Mouse (Mus musculus) limb, embryonic 13.5 days (tissue): ENCODE results near the gene Spata13. TPM values are rescaled to one million over a fixed set of nuclear protein-coding genes. Genes with fewer than 3 reads are reported as not detected.

Experiments used
- ATAC-seq: fragments of 200-750 bp; cut with Nextera tagmentation; 2 replicates; pipeline ENCODE4 v1.8.0; 2017; ENCODE audit warnings: low read depth, moderate number of reproducible peaks, moderate TSS enrichment; ENCODE audit not compliant: low FRiP score
- H3K27ac ChIP-seq: fragments of 300-500 bp; sonication (generic); 2 replicates; pipeline ENCODE4 v1.5.1; 2015; ENCODE audit warnings: inconsistent platforms, mild to moderate bottlenecking, moderate library complexity
- H3K27me3 ChIP-seq: fragments of 300-500 bp; sonication (generic); 2 replicates; pipeline ENCODE4 v1.6.1; 2015; ENCODE audit warnings: mild to moderate bottlenecking, inconsistent platforms
- H3K36me3 ChIP-seq: fragments of 300-500 bp; sonication (generic); 2 replicates; pipeline ENCODE4 v1.6.1; 2015; ENCODE audit warnings: inconsistent platforms, mild to moderate bottlenecking, moderate library complexity
- H3K4me1 ChIP-seq: fragments of 300-500 bp; sonication (generic); 2 replicates; pipeline ENCODE4 v1.6.1; 2015; ENCODE audit warnings: inconsistent platforms
- H3K4me2 ChIP-seq: fragments of 300-500 bp; sonication (generic); replicated peaks from 2 replicates; pipeline ENCODE4 v1.6.1; 2015; ENCODE audit warnings: inconsistent platforms, mild to moderate bottlenecking, moderate library complexity
- H3K4me3 ChIP-seq: fragments of 300-500 bp; sonication (generic); 2 replicates; pipeline ENCODE4 v1.5.1; 2015; ENCODE audit warnings: moderate library complexity, mild to moderate bottlenecking, inconsistent platforms
- H3K9ac ChIP-seq: fragments of 300-500 bp; sonication (generic); 2 replicates; pipeline ENCODE4 v1.6.1; 2015; ENCODE audit warnings: mild to moderate bottlenecking, inconsistent platforms
- H3K9me3 ChIP-seq: fragments of 300-500 bp; sonication (generic); 2 replicates; pipeline ENCODE4 v1.6.1; 2016; ENCODE audit warnings: inconsistent platforms
- WGBS: fragments of 180-500 bp; shearing (Covaris S2); methylation state at CpG from one replicate; pipeline ENCODE4 v1.1.7; 2015; 5-methylcytosine and 5-hydroxymethylcytosine counted together
- polyA plus RNA-seq: library from polyadenylated mRNA; unstranded; fragments of >200 nt; fragmentation: Nextera tagmentation; extraction: Ambion mirVana; gene quantifications from 2 replicates; pipeline ENCODE4 v1.2.1, GENCODE M21; 2015

The Spata13 gene
- polyA plus RNA-seq, 1 experiment from 2014 or later, result 10.2 TPM

- peaks cover 5% of the 10 kb centered on the region for H3K4me1 ChIP-seq
- no peak overlapping the region for H3K9ac ChIP-seq
- 46% methylated on average over 7 of the region's 7 CpGs for WGBS
- no peak overlapping the region for H3K4me3 ChIP-seq
- no peak overlapping the region for H3K27ac ChIP-seq
- H3K36me3 ChIP-seq, result no peaks in the 10 kb centered on the region
- no peak for ATAC-seq
- H3K27me3 ChIP-seq, result peaks cover 19% of the 10 kb centered on the region
- H3K9me3 ChIP-seq, result no peaks in the 10 kb centered on the region
- H3K4me2 ChIP-seq, result no peak overlapping the region
Measured at GRCm38 (mm10) chr14:60782121-60782656, 148.4 kb downstream of the Spata13 start.

- no peak overlapping the region for H3K9ac ChIP-seq
- no peak overlapping the region for H3K4me2 ChIP-seq
- peaks cover 19% of the 10 kb centered on the region for H3K27me3 ChIP-seq
- no peak overlapping the region for H3K4me3 ChIP-seq
- peaks cover 5% of the 10 kb centered on the region for H3K4me1 ChIP-seq
- H3K36me3 ChIP-seq, result peaks cover 6% of the 10 kb centered on the region
- no peak for ATAC-seq
- 51% methylated on average over 8 of the region's 8 CpGs for WGBS
- H3K9me3 ChIP-seq, result no peaks in the 10 kb centered on the region
- H3K27ac ChIP-seq, result no peak overlapping the region
Measured at GRCm38 (mm10) chr14:60783196-60783595, 149.4 kb downstream of the Spata13 start.

- no peaks in the 10 kb centered on the region for H3K9me3 ChIP-seq
- WGBS, result under 1% methylated on average over 61 of the region's 61 CpGs
- peaks cover 18% of the 10 kb centered on the region for H3K36me3 ChIP-seq
- peak; percentile 92 for ATAC-seq
- H3K27me3 ChIP-seq, result peaks cover 19% of the 10 kb centered on the region
- peak within 1 kb of the TSS; percentile 70 for H3K9ac ChIP-seq
- H3K4me3 ChIP-seq, result peak within 1 kb of the TSS; percentile 75
- H3K4me2 ChIP-seq, result peak within 1 kb of the TSS; percentile 80
- peaks cover 5% of the 10 kb centered on the region for H3K4me1 ChIP-seq
- H3K27ac ChIP-seq, result no peak within 1 kb of the TSS
Measured at GRCm38 (mm10) chr14:60784427-60785315, 150.9 kb downstream of the Spata13 start, which contains the start of gene Mipep. Gene Mipep, plus strand, starts transcription at chr14:60784573.

GRCm38 (mm10) chr14:60790103-60790502, 156.3 kb downstream of the Spata13 start:
- H3K36me3 ChIP-seq, result peaks cover 39% of the 10 kb centered on the region
- peaks cover 3% of the 10 kb centered on the region for H3K4me1 ChIP-seq
- no peaks in the 10 kb centered on the region for H3K27me3 ChIP-seq
- no peaks in the 10 kb centered on the region for H3K9me3 ChIP-seq
- H3K9ac ChIP-seq, result no peak overlapping the region
- H3K4me2 ChIP-seq, result no peak overlapping the region
- no peak overlapping the region for H3K27ac ChIP-seq
- no peak for ATAC-seq
- no peak overlapping the region for H3K4me3 ChIP-seq
- WGBS, result 41% methylated on average over 3 of the region's 3 CpGs

GRCm38 (mm10) chr14:60796600-60797322, 163.0 kb downstream of the Spata13 start:
- H3K9ac ChIP-seq, result no peak overlapping the region
- no peak overlapping the region for H3K4me2 ChIP-seq
- no peaks in the 10 kb centered on the region for H3K27me3 ChIP-seq
- H3K4me3 ChIP-seq, result no peak overlapping the region
- H3K36me3 ChIP-seq, result peaks cover 38% of the 10 kb centered on the region
- H3K4me1 ChIP-seq, result 0 out of 2 replicates have a peak, but pooled peaks cover 3% of the 10 kb centered on the region
- ATAC-seq, result no peak
- H3K9me3 ChIP-seq, result no peaks in the 10 kb centered on the region
- whole genome bisulfite sequencing, result 86% methylated on average over 4 of the region's 4 CpGs
- no peak overlapping the region for H3K27ac ChIP-seq

- H3K9ac ChIP-seq, result no peak overlapping the region
- ATAC-seq, result no peak
- H3K4me3 ChIP-seq, result no peak overlapping the region
- peaks cover 42% of the 10 kb centered on the region for H3K36me3 ChIP-seq
- no peaks in the 10 kb centered on the region for H3K9me3 ChIP-seq
- H3K27me3 ChIP-seq, result no peaks in the 10 kb centered on the region
- no peak overlapping the region for H3K27ac ChIP-seq
- 94% methylated on average over 5 of the region's 5 CpGs for WGBS
- H3K4me1 ChIP-seq, result 0 out of 2 replicates have a peak, but pooled peaks cover 3% of the 10 kb centered on the region
- H3K4me2 ChIP-seq, result no peak overlapping the region
Measured at GRCm38 (mm10) chr14:60797596-60797995, 163.8 kb downstream of the Spata13 start.

- Histone ChIP-seq H3K4me3 (no peak overlapping the region), H3K36me3 (peaks cover 52% of the 10 kb centered on the region), H3K9me3 (no peaks in the 10 kb centered on the region), H3K27ac (no peak overlapping the region), H3K9ac (no peak overlapping the region), H3K4me1 (0 out of 2 replicates have a peak, but pooled peaks cover 3% of the 10 kb centered on the region), H3K27me3 (no peaks in the 10 kb centered on the region), H3K4me2 (no peak overlapping the region)
- ATAC-seq, result no peak
- WGBS, result 87% methylated on average over 4 of the region's 4 CpGs
Measured at GRCm38 (mm10) chr14:60798721-60799120, 164.9 kb downstream of the Spata13 start.

- H3K9ac ChIP-seq, result no peak overlapping the region
- H3K4me2 ChIP-seq, result no peak overlapping the region
- 49% methylated on average over 9 of the region's 9 CpGs for whole genome bisulfite sequencing
- no peak overlapping the region for H3K4me3 ChIP-seq
- no peaks in the 10 kb centered on the region for H3K27me3 ChIP-seq
- H3K4me1 ChIP-seq, result 0 out of 2 replicates have a peak, but pooled peaks cover 3% of the 10 kb centered on the region
- peaks cover 61% of the 10 kb centered on the region for H3K36me3 ChIP-seq
- H3K27ac ChIP-seq, result no peak overlapping the region
- H3K9me3 ChIP-seq, result no peaks in the 10 kb centered on the region
- ATAC-seq, result no peak
Measured at GRCm38 (mm10) chr14:60799762-60800728, 166.2 kb downstream of the Spata13 start.

- no peaks in the 10 kb centered on the region for H3K27me3 ChIP-seq
- no peak for ATAC-seq
- peaks cover 5% of the 10 kb centered on the region for H3K4me1 ChIP-seq
- no peak overlapping the region for H3K27ac ChIP-seq
- no peak overlapping the region for H3K4me2 ChIP-seq
- peaks cover 49% of the 10 kb centered on the region for H3K36me3 ChIP-seq
- H3K9ac ChIP-seq, result no peak overlapping the region
- no peak overlapping the region for H3K4me3 ChIP-seq
- WGBS, result 96% methylated on average over 13 of the region's 13 CpGs
- no peaks in the 10 kb centered on the region for H3K9me3 ChIP-seq
Measured at GRCm38 (mm10) chr14:60802026-60802425, 168.2 kb downstream of the Spata13 start.

GRCm38 (mm10) chr14:60804978-60805377, 171.2 kb downstream of the Spata13 start:
- no peak overlapping the region for H3K4me3 ChIP-seq
- H3K36me3 ChIP-seq, result peaks cover 35% of the 10 kb centered on the region
- no peak overlapping the region for H3K9ac ChIP-seq
- H3K4me1 ChIP-seq, result peaks cover 9% of the 10 kb centered on the region
- 88% methylated on average over 9 of the region's 9 CpGs for WGBS
- no peak overlapping the region for H3K27ac ChIP-seq
- H3K4me2 ChIP-seq, result no peak overlapping the region
- no peak for ATAC-seq
- H3K27me3 ChIP-seq, result no peaks in the 10 kb centered on the region
- H3K9me3 ChIP-seq, result no peaks in the 10 kb centered on the region

GRCm38 (mm10) chr14:60805871-60806270, 172.1 kb downstream of the Spata13 start:
- Histone ChIP-seq H3K4me1 (peaks cover 8% of the 10 kb centered on the region), H3K9me3 (no peaks in the 10 kb centered on the region), H3K9ac (no peak overlapping the region), H3K36me3 (peaks cover 35% of the 10 kb centered on the region), H3K27ac (no peak overlapping the region; the same call in 1 of the 2 replicates), H3K4me3 (no peak overlapping the region), H3K4me2 (no peak overlapping the region), H3K27me3 (no peaks in the 10 kb centered on the region)
- no peak for ATAC-seq
- 83% methylated on average over 1 of the region's 1 CpGs for WGBS
